Mouse (Mus musculus) heart, embryonic 15.5 days (tissue): Measurements from ENCODE around the gene Mblac2. TPM values are rescaled to one million over a fixed set of nuclear protein-coding genes. Genes with fewer than 3 reads are reported as not detected.
"Not testable (repeated sequence)": the region's sequence is repeated elsewhere in the genome, so short reads cannot be mapped to it uniquely, and the experiment has no call there.

ENCODE experiments used
- ATAC-seq: fragments of 200-750 bp; cut with Nextera tagmentation; replicated peaks from 2 replicates; pipeline ENCODE4 v1.8.0; 2017; ENCODE audit warnings: low read depth, moderate TSS enrichment; ENCODE audit not compliant: insufficient number of reproducible peaks, insufficient read depth, low FRiP score
- H3K27ac ChIP-seq: fragments of 300-500 bp; sonication (generic); 2 replicates; pipeline ENCODE4 v1.5.1; 2015; ENCODE audit warnings: mild to moderate bottlenecking, inconsistent platforms
- H3K27me3 ChIP-seq: fragments of 300-500 bp; sonication (generic); 2 replicates; pipeline ENCODE4 v1.6.1; 2015; ENCODE audit warnings: inconsistent platforms
- H3K36me3 ChIP-seq: fragments of 300-500 bp; sonication (generic); 2 replicates; pipeline ENCODE4 v1.6.1; 2015; ENCODE audit warnings: mild to moderate bottlenecking, inconsistent platforms
- H3K4me1 ChIP-seq: fragments of 300-500 bp; sonication (generic); replicated peaks from 2 replicates; pipeline ENCODE4 v1.6.1; 2015; ENCODE audit warnings: inconsistent platforms
- H3K4me2 ChIP-seq: fragments of 300-500 bp; sonication (generic); 2 replicates; pipeline ENCODE4 v1.6.1; 2015; ENCODE audit warnings: inconsistent platforms, mild to moderate bottlenecking, moderate library complexity
- H3K4me3 ChIP-seq: fragments of 300-500 bp; sonication (generic); 2 replicates; pipeline ENCODE4 v1.5.1; 2015; ENCODE audit warnings: mild to moderate bottlenecking, inconsistent platforms
- H3K9ac ChIP-seq: fragments of 300-500 bp; sonication (generic); 2 replicates; pipeline ENCODE4 v1.6.1; 2015; ENCODE audit warnings: mild to moderate bottlenecking, inconsistent platforms
- H3K9me3 ChIP-seq: fragments of 300-500 bp; sonication (generic); replicated peaks from 2 replicates; pipeline ENCODE4 v1.6.1; 2016; ENCODE audit warnings: inconsistent platforms
- WGBS: fragments of 180-500 bp; shearing (Covaris S2); methylation state at CpG from one replicate; pipeline ENCODE4 v1.1.7; 2015; ENCODE audit warnings: mixed read lengths; 5-methylcytosine and 5-hydroxymethylcytosine counted together
- polyA plus RNA-seq: library from polyadenylated mRNA; unstranded; fragments of >200 nt; fragmentation: Nextera tagmentation; extraction: Ambion mirVana; gene quantifications from 2 replicates; pipeline ENCODE4 v1.2.1, GENCODE M21; 2015

The Mblac2 gene
- polyA plus RNA-seq, 1 experiment from 2014 or later: 6.6 TPM

DNA sequence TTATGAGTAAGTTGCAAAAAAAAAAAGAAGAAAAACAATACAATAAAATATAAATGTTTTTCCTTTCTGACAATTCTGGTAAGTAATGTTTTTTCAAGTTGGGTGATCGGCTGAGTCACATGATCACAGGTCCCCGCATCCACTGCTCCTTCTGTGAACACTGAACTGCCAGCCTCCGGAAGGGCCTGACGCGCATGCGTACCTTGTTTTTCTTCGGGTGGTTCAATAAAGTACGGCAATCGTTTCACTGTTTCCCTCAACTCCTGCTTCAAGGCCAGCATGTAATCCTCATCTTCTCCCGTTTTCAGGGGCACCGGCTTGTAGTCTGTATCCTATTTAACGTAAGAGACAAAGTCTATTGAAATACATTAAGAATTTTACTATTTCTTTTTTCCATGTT, 16.7 kb upstream of the Mblac2 start:
- Histone ChIP-seq H3K27me3 (no peaks in the 10 kb centered on the region), H3K27ac (no peak overlapping the region), H3K9me3 (no peaks in the 10 kb centered on the region), H3K4me3 (no peak overlapping the region), H3K9ac (no peak overlapping the region), H3K4me1 (peaks cover 10% of the 10 kb centered on the region), H3K4me2 (no peak overlapping the region), H3K36me3 (0 out of 2 replicates have a peak, but pooled peaks cover 7% of the 10 kb centered on the region)
- WGBS: 93% methylated on average over 12 of the region's 12 CpGs
- ATAC-seq: no peak

DNA sequence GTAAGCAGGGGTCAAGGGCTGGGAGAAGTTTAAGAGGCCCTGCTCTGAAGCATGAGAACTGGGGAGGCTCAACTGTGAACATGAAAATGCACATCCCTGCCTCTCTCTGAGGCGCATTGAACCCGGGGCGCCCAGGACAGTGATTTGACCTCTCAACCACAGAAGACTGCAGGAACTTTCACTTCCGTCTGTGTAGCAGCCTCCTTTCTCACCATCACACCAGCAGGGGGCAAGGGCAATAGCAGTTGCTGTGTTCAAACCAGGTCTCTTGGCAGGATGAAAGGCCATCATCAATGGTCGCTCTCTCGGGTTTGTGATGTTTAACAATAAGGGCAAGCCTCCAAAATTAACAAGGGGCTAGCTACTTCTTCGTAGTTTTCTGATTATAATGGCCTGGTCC, 8.0 kb upstream of the Mblac2 start:
- H3K4me2 ChIP-seq: no peak overlapping the region
- no peaks in the 10 kb centered on the region for H3K9me3 ChIP-seq
- H3K27me3 ChIP-seq: no peaks in the 10 kb centered on the region
- H3K4me3 ChIP-seq: no peak overlapping the region
- no peak overlapping the region for H3K9ac ChIP-seq
- no peak overlapping the region for H3K27ac ChIP-seq
- no peaks in the 10 kb centered on the region for H3K4me1 ChIP-seq
- WGBS: 77% methylated on average over 7 of the region's 7 CpGs
- ATAC-seq: no peak
- H3K36me3 ChIP-seq: no peaks in the 10 kb centered on the region

- H3K4me3 ChIP-seq: no peak overlapping the region
- no peak overlapping the region for H3K27ac ChIP-seq
- no peaks in the 10 kb centered on the region for H3K36me3 ChIP-seq
- WGBS: 81% methylated on average over 9 of the region's 9 CpGs
- H3K9ac ChIP-seq: no peak overlapping the region
- ATAC-seq: no peak
- H3K4me2 ChIP-seq: no peak overlapping the region
- H3K4me1 ChIP-seq: no peaks in the 10 kb centered on the region
- H3K27me3 ChIP-seq: no peaks in the 10 kb centered on the region
- H3K9me3 ChIP-seq: no peaks in the 10 kb centered on the region
Observed at GRCm38 (mm10) chr13:81703621-81704020, 7.5 kb upstream of the Mblac2 start.

- no peak for ATAC-seq
- no peak overlapping the region for H3K4me3 ChIP-seq
- no peaks in the 10 kb centered on the region for H3K9me3 ChIP-seq
- H3K27ac ChIP-seq: no peak overlapping the region
- no peak overlapping the region for H3K4me2 ChIP-seq
- H3K36me3 ChIP-seq: no peaks in the 10 kb centered on the region
- WGBS: 92% methylated on average over 5 of the region's 5 CpGs
- H3K4me1 ChIP-seq: 0 out of 2 replicates have a peak, but pooled peaks cover 6% of the 10 kb centered on the region
- H3K27me3 ChIP-seq: no peaks in the 10 kb centered on the region
- H3K9ac ChIP-seq: no peak overlapping the region
Observed at GRCm38 (mm10) chr13:81706311-81706710, 4.8 kb upstream of the Mblac2 start.

DNA sequence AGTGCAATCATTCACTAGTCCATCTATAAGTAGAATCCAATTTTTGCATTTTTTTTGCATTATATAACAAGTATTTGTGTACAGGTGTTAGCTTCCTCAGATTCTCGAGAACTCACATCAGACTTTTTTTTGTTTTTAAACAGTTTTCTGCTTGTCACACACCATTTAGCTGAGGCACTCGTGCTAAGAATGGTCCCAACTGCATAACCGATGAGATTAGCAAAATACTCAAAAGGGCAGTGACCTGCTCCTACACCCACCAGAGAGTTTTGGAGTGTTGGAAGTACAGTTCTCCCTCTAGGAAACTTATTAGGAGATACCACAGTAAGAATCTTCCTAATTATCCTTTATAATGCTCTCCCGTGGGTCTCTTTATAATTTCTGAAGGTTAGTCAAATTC, 1.3 kb upstream of the Mblac2 start:
- H3K4me3 ChIP-seq: peak overlapping the region; percentile 85
- H3K4me2 ChIP-seq: peak overlapping the region; percentile 99
- no peak overlapping the region for H3K27ac ChIP-seq

GRCm38 (mm10) chr13:81710266-81710665, 875 bp upstream of the Mblac2 start:
- Histone ChIP-seq H3K4me1 (peaks cover 19% of the 10 kb centered on the region), H3K4me2 (peak overlapping the region; percentile 99), H3K9ac (peak overlapping the region; percentile 80), H3K27me3 (no peaks in the 10 kb centered on the region), H3K4me3 (peak overlapping the region; percentile 85), H3K9me3 (no peaks in the 10 kb centered on the region), H3K36me3 (no peaks in the 10 kb centered on the region), H3K27ac (peak overlapping the region; percentile 93)
- ATAC-seq: no peak
- WGBS: under 1% methylated on average over 7 of the region's 7 CpGs

More for the DNA sequence above, 1.3 kb upstream of the Mblac2 start:
- H3K27me3 ChIP-seq: no peaks in the 10 kb centered on the region
- no peaks in the 10 kb centered on the region for H3K36me3 ChIP-seq
- ATAC-seq: no peak
- WGBS: 33% methylated on average over 4 of the region's 4 CpGs
- H3K9ac ChIP-seq: peak overlapping the region; percentile 80; the same call in 1 of the 2 replicates
- no peaks in the 10 kb centered on the region for H3K9me3 ChIP-seq
- H3K4me1 ChIP-seq: peaks cover 19% of the 10 kb centered on the region

DNA sequence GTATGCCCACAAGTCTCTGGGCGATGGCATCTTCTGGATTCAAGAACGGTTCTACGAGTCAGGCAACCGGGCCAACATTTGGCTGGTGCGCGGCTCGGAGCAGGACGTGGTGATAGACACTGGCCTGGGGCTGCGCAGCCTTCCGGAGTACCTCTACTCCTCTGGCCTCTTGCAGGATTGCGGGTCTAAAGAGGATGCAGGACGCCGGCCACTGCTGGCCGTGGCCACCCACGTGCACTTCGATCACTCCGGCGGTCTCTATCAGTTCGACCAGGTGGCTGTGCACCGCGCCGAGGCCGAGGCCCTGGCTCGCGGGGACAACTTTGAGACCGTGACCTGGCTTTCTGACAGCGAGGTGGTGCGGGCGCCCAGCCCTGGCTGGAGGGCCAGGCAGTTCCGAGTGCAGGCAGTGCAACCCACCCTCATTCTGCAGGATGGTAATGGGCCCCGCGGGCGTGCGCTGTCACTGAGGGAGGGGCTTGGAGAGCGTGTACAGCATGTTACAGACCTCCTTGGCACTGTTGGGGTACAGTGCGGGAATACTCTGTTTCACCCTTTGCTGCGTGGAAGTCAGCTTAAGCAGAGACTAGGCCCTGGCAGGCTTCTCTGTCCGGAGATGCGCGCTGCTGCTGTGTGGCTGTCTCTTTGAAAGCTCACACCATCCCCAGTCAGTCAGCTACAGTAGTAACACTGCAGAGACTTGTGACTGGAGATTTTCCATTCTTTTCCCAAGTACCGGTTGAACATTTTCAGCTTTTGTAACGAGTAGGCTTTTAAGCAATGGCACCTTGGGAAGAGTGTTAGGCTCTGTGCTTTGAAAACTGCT, 618 bp downstream of the Mblac2 start:
- peaks cover 19% of the 10 kb centered on the region for H3K4me1 ChIP-seq
- H3K27ac ChIP-seq: peak overlapping the region; percentile 93
- 1% methylated on average over 42 of the region's 42 CpGs for WGBS

DNA sequence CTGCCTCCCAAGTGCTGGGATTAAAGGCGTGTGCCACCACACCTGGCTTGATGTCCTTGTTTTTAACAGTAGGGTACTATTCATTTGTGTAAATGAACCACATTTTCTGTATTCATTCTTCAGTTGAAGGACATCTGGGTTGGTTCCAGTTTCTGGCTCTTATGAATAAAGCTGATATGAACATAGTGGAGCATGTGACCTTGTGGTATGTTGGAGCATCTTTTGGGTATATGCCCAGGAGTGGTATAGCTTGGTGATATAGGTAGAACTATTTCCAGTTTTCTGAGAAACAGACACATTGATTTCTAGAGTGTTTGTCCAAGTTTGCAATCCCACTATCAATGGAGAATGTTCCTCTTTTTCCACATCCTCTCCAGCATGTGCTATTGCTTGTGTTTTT, 2.8 kb downstream of the Mblac2 start:
- no peaks in the 10 kb centered on the region for H3K27me3 ChIP-seq
- H3K36me3 ChIP-seq: no peaks in the 10 kb centered on the region
- H3K4me3 ChIP-seq: no peak overlapping the region
- no peak overlapping the region for H3K27ac ChIP-seq
- no peak for ATAC-seq
- no peak overlapping the region for H3K4me2 ChIP-seq
- H3K4me1 ChIP-seq: peaks cover 18% of the 10 kb centered on the region
- WGBS: 88% methylated on average over 1 of the region's 1 CpGs
- no peak overlapping the region for H3K9ac ChIP-seq
- no peaks in the 10 kb centered on the region for H3K9me3 ChIP-seq

More for the DNA sequence above, 618 bp downstream of the Mblac2 start:
- peak; percentile 4 for ATAC-seq
- no peaks in the 10 kb centered on the region for H3K36me3 ChIP-seq
- H3K27me3 ChIP-seq: no peaks in the 10 kb centered on the region
- H3K4me2 ChIP-seq: peak overlapping the region; percentile 99
- H3K4me3 ChIP-seq: peak overlapping the region; percentile 85
- peak overlapping the region; percentile 80 for H3K9ac ChIP-seq
- no peaks in the 10 kb centered on the region for H3K9me3 ChIP-seq

- not testable (repeated sequence) for ATAC-seq, H3K27me3 ChIP-seq, H3K4me1 ChIP-seq, H3K9ac ChIP-seq, H3K4me2 ChIP-seq, H3K27ac ChIP-seq, H3K4me3 ChIP-seq, H3K36me3 ChIP-seq, H3K9me3 ChIP-seq
- WGBS: 58% methylated on average over 12 of the region's 12 CpGs
Observed at GRCm38 (mm10) chr13:81728141-81728540, 17.0 kb downstream of the Mblac2 start.

DNA sequence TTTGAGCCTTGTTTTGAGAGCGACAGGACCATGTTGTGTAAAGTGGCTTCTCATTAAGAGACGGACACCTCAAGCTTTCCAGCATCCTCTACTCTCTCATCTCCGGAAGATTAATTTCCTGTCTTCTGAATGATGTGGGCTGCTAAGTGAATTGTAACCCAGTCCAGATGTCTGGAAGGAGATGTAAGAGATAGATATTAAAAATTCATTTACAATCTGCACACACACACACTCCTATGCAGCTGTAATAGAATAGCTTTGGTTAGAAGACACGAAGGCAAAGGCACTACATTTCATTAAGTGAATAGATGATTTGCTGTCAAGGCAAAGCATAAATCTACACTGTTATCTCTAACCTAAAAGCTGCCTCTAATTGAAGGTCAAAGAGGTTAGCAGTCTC, 18.0 kb downstream of the Mblac2 start:
- no peaks in the 10 kb centered on the region for H3K9me3 ChIP-seq
- no peak overlapping the region for H3K4me2 ChIP-seq
- H3K4me1 ChIP-seq: no peaks in the 10 kb centered on the region
- H3K4me3 ChIP-seq: no peak overlapping the region
- ATAC-seq: no peak
- no peak overlapping the region for H3K27ac ChIP-seq
- 67% methylated on average over 4 of the region's 4 CpGs for WGBS
- H3K9ac ChIP-seq: no peak overlapping the region
- H3K36me3 ChIP-seq: no peaks in the 10 kb centered on the region
- H3K27me3 ChIP-seq: no peaks in the 10 kb centered on the region

- no peak overlapping the region for H3K9ac ChIP-seq
- H3K27ac ChIP-seq: no peak overlapping the region
- no peak for ATAC-seq
- no peak overlapping the region for H3K4me2 ChIP-seq
- H3K27me3 ChIP-seq: no peaks in the 10 kb centered on the region
- no peaks in the 10 kb centered on the region for H3K9me3 ChIP-seq
- H3K4me3 ChIP-seq: no peak overlapping the region
- no peaks in the 10 kb centered on the region for H3K4me1 ChIP-seq
- H3K36me3 ChIP-seq: no peaks in the 10 kb centered on the region
- WGBS: 70% methylated on average over 1 of the region's 1 CpGs
Observed at GRCm38 (mm10) chr13:81730362-81730761, 19.2 kb downstream of the Mblac2 start.

GRCm38 (mm10) chr13:81736606-81737005, 25.5 kb downstream of the Mblac2 start:
- Histone ChIP-seq H3K4me1 (no peaks in the 10 kb centered on the region), H3K27me3 (no peaks in the 10 kb centered on the region), H3K4me3 (no peak overlapping the region), H3K27ac (no peak overlapping the region), H3K9ac (no peak overlapping the region), H3K9me3 (no peaks in the 10 kb centered on the region), H3K36me3 (no peaks in the 10 kb centered on the region), H3K4me2 (no peak overlapping the region)
- WGBS: 75% methylated on average over 5 of the region's 5 CpGs
- ATAC-seq: no peak
